Mouse (Mus musculus): ENCODE data around the gene Fgf15. TPM values are rescaled to one million over a fixed set of nuclear protein-coding genes. Genes with fewer than 3 reads are reported as not detected.

Fgf15 gene
- polyA plus RNA-seq, 1 experiment: not detected

- Histone ChIP-seq H3K27ac (ENCODE audit: control insufficient read depth, insufficient read depth, low read depth, low read length) (no peak overlapping the region), H3K36me3 (ENCODE audit: control insufficient read depth, insufficient read depth, low read length) (no peaks in the 10 kb centered on the region), H3K4me1 (ENCODE audit: control insufficient read depth, insufficient read depth, low read length) (peaks cover 2% of the 10 kb centered on the region; the same call in 1 of the 2 replicates), H3K27me3 (ENCODE audit: control insufficient read depth, insufficient read depth, low read length) (no peaks in the 10 kb centered on the region), H3K4me3 (ENCODE audit: control insufficient read depth, low read depth, low read length) (peak overlapping the region; percentile 12)
- TF ChIP-seq POLR2A (IDR thresholded peaks at IDR 0.05; ENCODE audit: control insufficient read depth, low read depth, low read length) (no peak), CTCF (IDR thresholded peaks at IDR 0.05; ENCODE audit: control insufficient read depth, insufficient read depth, insufficient replicate concordance, low read depth, low read length) (no peak)
These were observed 35.1 kb upstream of the Fgf15 start for GRCm38 (mm10) chr7:144861056-144861768.

- Histone ChIP-seq H3K27ac (ENCODE audit: control insufficient read depth, insufficient read depth, low read depth, low read length) (no peak overlapping the region), H3K27me3 (ENCODE audit: control insufficient read depth, insufficient read depth, low read length) (no peaks in the 10 kb centered on the region), H3K36me3 (ENCODE audit: control insufficient read depth, insufficient read depth, low read length) (no peaks in the 10 kb centered on the region), H3K4me1 (ENCODE audit: control insufficient read depth, insufficient read depth, low read length) (peaks cover 2% of the 10 kb centered on the region; the same call in 1 of the 2 replicates), H3K4me3 (ENCODE audit: control insufficient read depth, low read depth, low read length) (peak overlapping the region; percentile 12; the same call in 1 of the 2 replicates)
- TF ChIP-seq POLR2A (IDR thresholded peaks at IDR 0.05; ENCODE audit: control insufficient read depth, low read depth, low read length) (no peak), CTCF (IDR thresholded peaks at IDR 0.05; ENCODE audit: control insufficient read depth, insufficient read depth, insufficient replicate concordance, low read depth, low read length) (no peak)
These were observed 34.6 kb upstream of the Fgf15 start for GRCm38 (mm10) chr7:144861769-144862070.

- Histone ChIP-seq H3K27ac (ENCODE audit: control insufficient read depth, insufficient read depth, low read depth, low read length) (no peak overlapping the region), H3K36me3 (ENCODE audit: control insufficient read depth, insufficient read depth, low read length) (no peaks in the 10 kb centered on the region), H3K4me3 (ENCODE audit: control insufficient read depth, low read depth, low read length) (no peak overlapping the region; the same call in 1 of the 2 replicates), H3K27me3 (ENCODE audit: control insufficient read depth, insufficient read depth, low read length) (no peaks in the 10 kb centered on the region), H3K4me1 (ENCODE audit: control insufficient read depth, insufficient read depth, low read length) (peaks cover 2% of the 10 kb centered on the region; the same call in 1 of the 2 replicates)
- TF ChIP-seq CTCF (IDR thresholded peaks at IDR 0.05; ENCODE audit: control insufficient read depth, insufficient read depth, insufficient replicate concordance, low read depth, low read length) (no peak), POLR2A (IDR thresholded peaks at IDR 0.05; ENCODE audit: control insufficient read depth, low read depth, low read length) (no peak)
These were observed 34.2 kb upstream of the Fgf15 start for GRCm38 (mm10) chr7:144862126-144862525.

GRCm38 (mm10) chr7:144862712-144863111 is 33.6 kb upstream of the Fgf15 start:
- TF ChIP-seq POLR2A (IDR thresholded peaks at IDR 0.05; ENCODE audit: control insufficient read depth, low read depth, low read length) (no peak), CTCF (IDR thresholded peaks at IDR 0.05; ENCODE audit: control insufficient read depth, insufficient read depth, insufficient replicate concordance, low read depth, low read length) (no peak)
- Histone ChIP-seq H3K36me3 (ENCODE audit: control insufficient read depth, insufficient read depth, low read length) (no peaks in the 10 kb centered on the region), H3K27ac (ENCODE audit: control insufficient read depth, insufficient read depth, low read depth, low read length) (no peak overlapping the region), H3K27me3 (ENCODE audit: control insufficient read depth, insufficient read depth, low read length) (no peaks in the 10 kb centered on the region), H3K4me1 (ENCODE audit: control insufficient read depth, insufficient read depth, low read length) (peaks cover 2% of the 10 kb centered on the region; the same call in 1 of the 2 replicates), H3K4me3 (ENCODE audit: control insufficient read depth, low read depth, low read length) (no peak overlapping the region)

GRCm38 (mm10) chr7:144863196-144863595 is 33.1 kb upstream of the Fgf15 start:
- no peaks in the 10 kb centered on the region for H3K27me3 ChIP-seq (ENCODE audit: control insufficient read depth, insufficient read depth, low read length)
- H3K4me1 ChIP-seq (ENCODE audit: control insufficient read depth, insufficient read depth, low read length): peaks cover 2% of the 10 kb centered on the region; the same call in 1 of the 2 replicates
- no peaks in the 10 kb centered on the region for H3K36me3 ChIP-seq (ENCODE audit: control insufficient read depth, insufficient read depth, low read length)
- TF ChIP-seq CTCF (IDR thresholded peaks at IDR 0.05; ENCODE audit: control insufficient read depth, insufficient read depth, insufficient replicate concordance, low read depth, low read length) (no peak), POLR2A (IDR thresholded peaks at IDR 0.05; ENCODE audit: control insufficient read depth, low read depth, low read length) (no peak)
- no peak overlapping the region for H3K27ac ChIP-seq (ENCODE audit: control insufficient read depth, insufficient read depth, low read depth, low read length)
- no peak overlapping the region for H3K4me3 ChIP-seq (ENCODE audit: control insufficient read depth, low read depth, low read length)

- no peak overlapping the region for H3K27ac ChIP-seq (ENCODE audit: control insufficient read depth, insufficient read depth, low read depth, low read length)
- H3K36me3 ChIP-seq (ENCODE audit: control insufficient read depth, insufficient read depth, low read length): no peaks in the 10 kb centered on the region
- TF ChIP-seq POLR2A (IDR thresholded peaks at IDR 0.05; ENCODE audit: control insufficient read depth, low read depth, low read length) (no peak), CTCF (IDR thresholded peaks at IDR 0.05; ENCODE audit: control insufficient read depth, insufficient read depth, insufficient replicate concordance, low read depth, low read length) (no peak)
- H3K4me3 ChIP-seq (ENCODE audit: control insufficient read depth, low read depth, low read length): no peak overlapping the region
- no peaks in the 10 kb centered on the region for H3K27me3 ChIP-seq (ENCODE audit: control insufficient read depth, insufficient read depth, low read length)
- H3K4me1 ChIP-seq (ENCODE audit: control insufficient read depth, insufficient read depth, low read length): peaks cover 2% of the 10 kb centered on the region; the same call in 1 of the 2 replicates
These were observed 32.1 kb upstream of the Fgf15 start for GRCm38 (mm10) chr7:144864160-144864670.

GRCm38 (mm10) chr7:144867161-144867560 is 29.2 kb upstream of the Fgf15 start:
- Histone ChIP-seq H3K27me3 (ENCODE audit: control insufficient read depth, insufficient read depth, low read length) (no peaks in the 10 kb centered on the region), H3K27ac (ENCODE audit: control insufficient read depth, insufficient read depth, low read depth, low read length) (no peak overlapping the region), H3K36me3 (ENCODE audit: control insufficient read depth, insufficient read depth, low read length) (no peaks in the 10 kb centered on the region), H3K4me1 (ENCODE audit: control insufficient read depth, insufficient read depth, low read length) (no peaks in the 10 kb centered on the region), H3K4me3 (ENCODE audit: control insufficient read depth, low read depth, low read length) (no peak overlapping the region)
- TF ChIP-seq CTCF (IDR thresholded peaks at IDR 0.05; ENCODE audit: control insufficient read depth, insufficient read depth, insufficient replicate concordance, low read depth, low read length) (no peak), POLR2A (IDR thresholded peaks at IDR 0.05; ENCODE audit: control insufficient read depth, low read depth, low read length) (no peak)
